Mouse (Mus musculus): ENCODE results near the gene Cfap44. TPM values are rescaled to one million over a fixed set of nuclear protein-coding genes. Genes with fewer than 3 reads are reported as not detected.

Gene Cfap44
- polyA plus RNA-seq, 1 experiment from 2014 or later, result 0.81 TPM

DNA sequence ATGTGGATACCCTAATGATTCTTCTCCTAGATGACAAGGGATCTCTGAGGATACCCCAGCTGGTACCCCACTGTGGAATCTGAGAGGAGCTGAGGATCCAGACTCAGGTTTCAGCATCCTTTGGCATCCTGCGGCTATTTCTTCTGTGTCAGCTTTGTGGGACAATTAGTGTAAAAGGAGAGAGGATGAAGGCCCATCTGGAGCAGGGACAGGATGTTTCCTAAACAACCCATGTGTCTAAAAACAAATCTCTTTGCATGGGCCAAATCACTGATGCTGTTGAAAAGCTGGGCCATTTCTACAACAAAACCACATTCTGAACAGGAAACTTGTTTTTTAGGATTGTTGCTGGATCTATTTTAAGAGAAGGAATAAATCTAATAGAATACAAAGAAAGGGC lies 110.6 kb downstream of the Cfap44 start:
- Histone ChIP-seq H3K27me3 (ENCODE audit: control insufficient read depth, insufficient read depth, low read length) (no peaks in the 10 kb centered on the region), H3K9me3 (ENCODE audit: control insufficient read depth, low read length) (no peaks in the 10 kb centered on the region), H3K4me3 (ENCODE audit: low read depth, low read length) (no peak overlapping the region), H3K4me2 (ENCODE audit: low read depth, severe bottlenecking) (no peak overlapping the region), H3K36me3 (ENCODE audit: control insufficient read depth, insufficient read depth, low read length) (peaks cover 9% of the 10 kb centered on the region), H3K9ac (ENCODE audit: low read length) (no peak overlapping the region), H3K27ac (replicated peaks; ENCODE audit: low read depth, low read length) (no peak overlapping the region), H3K4me1 (ENCODE audit: control insufficient read depth, insufficient read depth, low read length) (no peaks in the 10 kb centered on the region)
- no peak for DNase-seq (ENCODE audit: low spot score)
- WGBS, result 96% methylated on average over 1 of the region's 1 CpGs
- no peak for ATAC-seq (ENCODE audit: insufficient number of reproducible peaks, low FRiP score, low TSS enrichment, low read depth)

DNA sequence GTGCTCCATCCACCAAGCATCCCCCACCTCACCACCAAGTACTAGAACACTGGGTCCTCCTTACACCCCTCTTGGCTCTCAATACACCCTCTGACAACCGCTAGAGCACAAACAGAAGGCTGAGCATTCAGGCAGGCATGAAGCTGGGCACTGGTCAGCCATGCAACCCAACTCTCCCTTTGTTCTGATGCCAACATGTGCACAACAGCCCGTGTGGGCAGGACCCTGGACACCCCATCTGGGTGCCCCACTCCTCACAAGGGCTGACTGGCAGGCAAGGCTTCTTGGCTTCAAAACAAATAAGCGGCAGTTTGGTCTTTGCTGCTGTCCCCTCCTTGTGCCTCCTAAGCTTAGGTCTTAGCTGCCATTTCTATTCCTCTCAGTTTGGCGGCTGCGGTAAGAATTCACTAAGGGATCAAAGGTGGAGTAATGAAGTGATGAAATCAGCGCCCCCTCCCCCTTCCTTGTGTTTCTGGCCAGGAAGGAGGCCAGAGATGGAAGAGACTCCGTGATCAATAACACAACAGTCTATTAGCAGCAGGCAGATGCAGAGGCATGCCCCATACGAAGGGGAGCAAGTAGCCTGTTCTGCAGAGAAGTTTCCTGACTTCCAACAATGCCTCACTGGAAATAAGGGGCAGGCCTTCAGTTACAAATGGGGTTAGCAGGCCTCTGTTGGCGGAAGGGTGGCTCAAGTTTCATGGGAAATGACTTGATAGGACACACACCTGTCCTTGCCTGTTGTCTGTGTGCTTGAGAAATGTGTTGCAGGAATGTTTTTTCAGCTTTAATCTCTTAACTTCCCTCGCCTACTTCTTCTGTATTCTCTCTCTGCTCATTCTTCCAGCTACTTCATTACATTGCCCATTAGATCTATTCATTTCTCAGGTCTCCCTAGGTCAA lies 112.7 kb downstream of the Cfap44 start:
- H3K4me1 ChIP-seq (ENCODE audit: control insufficient read depth, insufficient read depth, low read length), result no peaks in the 10 kb centered on the region; the same call in 1 of the 2 replicates

DNA sequence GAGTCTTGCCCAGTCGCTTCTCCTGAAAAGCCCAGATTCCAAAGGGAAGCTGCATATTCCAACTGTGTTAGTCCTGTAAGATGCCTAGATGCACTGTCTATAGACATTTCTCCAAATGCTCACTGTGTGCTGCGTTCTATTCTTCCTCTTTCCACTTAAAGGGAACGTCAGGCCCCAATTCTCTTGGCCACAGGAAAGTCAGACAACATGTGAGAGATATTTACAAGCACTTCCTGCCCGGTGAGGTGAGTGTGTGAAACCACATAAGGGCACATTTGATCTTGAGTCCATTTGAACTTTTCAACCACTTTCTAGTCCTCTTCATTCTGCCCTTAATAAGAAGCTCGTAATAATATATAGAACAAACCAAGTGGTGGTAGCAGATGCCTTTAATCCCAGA lies 113.4 kb downstream of the Cfap44 start:
- H3K27me3 ChIP-seq (ENCODE audit: control insufficient read depth, insufficient read depth, low read length), result no peaks in the 10 kb centered on the region
- H3K36me3 ChIP-seq (ENCODE audit: control insufficient read depth, insufficient read depth, low read length), result peaks cover 4% of the 10 kb centered on the region; the same call in 1 of the 2 replicates
- DNase-seq (ENCODE audit: low spot score), result no peak
- no peak overlapping the region for H3K4me2 ChIP-seq (ENCODE audit: low read depth, severe bottlenecking)
- no peak overlapping the region for H3K27ac ChIP-seq (replicated peaks; ENCODE audit: low read depth, low read length)
- no peaks in the 10 kb centered on the region; the same call in 1 of the 2 replicates for H3K4me1 ChIP-seq (ENCODE audit: control insufficient read depth, insufficient read depth, low read length)
- no peak overlapping the region for H3K9ac ChIP-seq (ENCODE audit: low read length)
- no peaks in the 10 kb centered on the region for H3K9me3 ChIP-seq (ENCODE audit: control insufficient read depth, low read length)
- no peak for ATAC-seq (ENCODE audit: insufficient number of reproducible peaks, low FRiP score, low TSS enrichment, low read depth)
- WGBS, result 67% methylated on average over 5 of the region's 5 CpGs
- no peak overlapping the region for H3K4me3 ChIP-seq (ENCODE audit: low read depth, low read length)

More for the DNA sequence above, 112.7 kb downstream of the Cfap44 start:
- WGBS, result 40% methylated on average over 10 of the region's 10 CpGs
- DNase-seq (ENCODE audit: low spot score), result no peak
- Histone ChIP-seq H3K4me3 (ENCODE audit: low read depth, low read length) (no peak overlapping the region), H3K9ac (ENCODE audit: low read length) (no peak overlapping the region), H3K27ac (replicated peaks; ENCODE audit: low read depth, low read length) (peak overlapping the region; percentile 63; the same call in 1 of the 2 replicates), H3K36me3 (ENCODE audit: control insufficient read depth, insufficient read depth, low read length) (peaks cover 2% of the 10 kb centered on the region; the same call in 1 of the 2 replicates), H3K4me2 (ENCODE audit: low read depth, severe bottlenecking) (no peak overlapping the region), H3K27me3 (ENCODE audit: control insufficient read depth, insufficient read depth, low read length) (no peaks in the 10 kb centered on the region), H3K9me3 (ENCODE audit: control insufficient read depth, low read length) (no peaks in the 10 kb centered on the region)
- peak; percentile 32; the same call in 1 of the 2 replicates for ATAC-seq (ENCODE audit: insufficient number of reproducible peaks, low FRiP score, low TSS enrichment, low read depth)

- ATAC-seq (ENCODE audit: insufficient number of reproducible peaks, low FRiP score, low TSS enrichment, low read depth) (no peak), DNase-seq (ENCODE audit: low spot score) (no peak)
- Histone ChIP-seq H3K4me3 (ENCODE audit: low read depth, low read length) (no peak overlapping the region), H3K36me3 (ENCODE audit: control insufficient read depth, insufficient read depth, low read length) (peaks cover 4% of the 10 kb centered on the region; the same call in 1 of the 2 replicates), H3K4me2 (ENCODE audit: low read depth, severe bottlenecking) (no peak overlapping the region), H3K27ac (replicated peaks; ENCODE audit: low read depth, low read length) (no peak overlapping the region), H3K9ac (ENCODE audit: low read length) (no peak overlapping the region), H3K27me3 (ENCODE audit: control insufficient read depth, insufficient read depth, low read length) (no peaks in the 10 kb centered on the region), H3K9me3 (ENCODE audit: control insufficient read depth, low read length) (no peaks in the 10 kb centered on the region), H3K4me1 (ENCODE audit: control insufficient read depth, insufficient read depth, low read length) (no peaks in the 10 kb centered on the region; the same call in 1 of the 2 replicates)
- 96% methylated on average over 13 of the region's 13 CpGs for WGBS
Measured at GRCm38 (mm10) chr16:44508772-44509171, 114.2 kb downstream of the Cfap44 start.

GRCm38 (mm10) chr16:44509458-44510344 lies 115.1 kb downstream of the Cfap44 start:
- 82% methylated on average over 7 of the region's 7 CpGs for WGBS
- Histone ChIP-seq H3K9ac (ENCODE audit: low read length) (no peak overlapping the region), H3K4me3 (ENCODE audit: low read depth, low read length) (no peak overlapping the region), H3K4me2 (ENCODE audit: low read depth, severe bottlenecking) (no peak overlapping the region), H3K27ac (replicated peaks; ENCODE audit: low read depth, low read length) (no peak overlapping the region), H3K27me3 (ENCODE audit: control insufficient read depth, insufficient read depth, low read length) (no peaks in the 10 kb centered on the region), H3K4me1 (ENCODE audit: control insufficient read depth, insufficient read depth, low read length) (no peaks in the 10 kb centered on the region; the same call in 1 of the 2 replicates), H3K9me3 (ENCODE audit: control insufficient read depth, low read length) (no peaks in the 10 kb centered on the region), H3K36me3 (ENCODE audit: control insufficient read depth, insufficient read depth, low read length) (peaks cover 4% of the 10 kb centered on the region; the same call in 1 of the 2 replicates)
- no peak for DNase-seq (ENCODE audit: low spot score)
- no peak for ATAC-seq (ENCODE audit: insufficient number of reproducible peaks, low FRiP score, low TSS enrichment, low read depth)

GRCm38 (mm10) chr16:44510521-44511213 lies 116.1 kb downstream of the Cfap44 start:
- Histone ChIP-seq H3K4me1 (ENCODE audit: control insufficient read depth, insufficient read depth, low read length) (no peaks in the 10 kb centered on the region; the same call in 1 of the 2 replicates), H3K9ac (ENCODE audit: low read length) (no peak overlapping the region), H3K4me3 (ENCODE audit: low read depth, low read length) (no peak overlapping the region), H3K9me3 (ENCODE audit: control insufficient read depth, low read length) (no peaks in the 10 kb centered on the region), H3K36me3 (ENCODE audit: control insufficient read depth, insufficient read depth, low read length) (peaks cover 4% of the 10 kb centered on the region; the same call in 1 of the 2 replicates), H3K27ac (replicated peaks; ENCODE audit: low read depth, low read length) (no peak overlapping the region), H3K4me2 (ENCODE audit: low read depth, severe bottlenecking) (no peak overlapping the region), H3K27me3 (ENCODE audit: control insufficient read depth, insufficient read depth, low read length) (no peaks in the 10 kb centered on the region)
- WGBS, result 62% methylated on average over 13 of the region's 13 CpGs
- DNase-seq (ENCODE audit: low spot score) (no peak), ATAC-seq (ENCODE audit: insufficient number of reproducible peaks, low FRiP score, low TSS enrichment, low read depth) (no peak)

GRCm38 (mm10) chr16:44516498-44516897 lies 121.9 kb downstream of the Cfap44 start:
- Histone ChIP-seq H3K27me3 (ENCODE audit: control insufficient read depth, insufficient read depth, low read length) (no peaks in the 10 kb centered on the region), H3K4me2 (ENCODE audit: low read depth, severe bottlenecking) (no peak overlapping the region), H3K36me3 (ENCODE audit: control insufficient read depth, insufficient read depth, low read length) (peaks cover 15% of the 10 kb centered on the region; the same call in 1 of the 2 replicates), H3K4me3 (ENCODE audit: low read depth, low read length) (no peak overlapping the region), H3K27ac (replicated peaks; ENCODE audit: low read depth, low read length) (no peak overlapping the region), H3K9ac (ENCODE audit: low read length) (no peak overlapping the region), H3K9me3 (ENCODE audit: control insufficient read depth, low read length) (no peaks in the 10 kb centered on the region), H3K4me1 (ENCODE audit: control insufficient read depth, insufficient read depth, low read length) (no peaks in the 10 kb centered on the region)
- DNase-seq (ENCODE audit: low spot score) (no peak), ATAC-seq (ENCODE audit: insufficient number of reproducible peaks, low FRiP score, low TSS enrichment, low read depth) (no peak)
- 85% methylated on average over 6 of the region's 6 CpGs for WGBS
